Mouse (Mus musculus): Measurements from ENCODE around the gene Tfr2. TPM values are rescaled to one million over a fixed set of nuclear protein-coding genes. Genes with fewer than 3 reads are reported as not detected.

Tfr2 gene
- polyA plus RNA-seq, 1 experiment = 9.2 TPM

DNA sequence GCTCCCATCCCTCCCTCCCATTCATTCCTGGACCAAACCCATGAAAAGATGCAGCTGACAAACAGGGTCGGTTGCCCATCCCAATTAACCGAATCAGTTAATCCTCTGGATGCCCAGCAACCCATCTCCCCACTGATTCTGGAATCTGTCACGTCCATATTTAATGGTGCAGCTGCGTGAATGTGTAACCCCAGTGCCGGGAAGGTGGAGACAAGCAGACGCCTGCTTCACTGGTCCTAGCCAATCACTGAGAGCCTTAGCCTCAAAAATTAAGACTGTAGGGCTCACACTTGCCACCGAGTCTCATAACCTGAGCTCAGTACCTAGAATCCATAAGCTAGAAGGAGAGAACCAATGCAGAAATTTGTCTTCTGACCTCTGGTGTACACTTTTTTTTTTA is 26.3 kb downstream of the Tfr2 start:
- Histone ChIP-seq H3K4me3 (replicated peaks) (no peak overlapping the region), H3K4me1 (ENCODE audit: control insufficient read depth) (peaks cover 44% of the 10 kb centered on the region), H3K9me3 (ENCODE audit: control insufficient read depth, low read length) (peaks cover 3% of the 10 kb centered on the region; the same call in 1 of the 2 replicates), H3K36me3 (ENCODE audit: control insufficient read depth) (peaks cover 24% of the 10 kb centered on the region), H3K27me3 (ENCODE audit: control insufficient read depth) (no peaks in the 10 kb centered on the region)
- TF ChIP-seq GATA1 (IDR thresholded peaks at IDR 0.05; ENCODE audit: low read length) (no peak), TAL1 (IDR thresholded peaks at IDR 0.05; ENCODE audit: low read length) (no peak)

GRCm38 (mm10) chr5:137596601-137597261 is 27.1 kb downstream of the Tfr2 start:
- Histone ChIP-seq H3K4me1 (ENCODE audit: control insufficient read depth) (peaks cover 47% of the 10 kb centered on the region), H3K9me3 (ENCODE audit: control insufficient read depth, low read length) (peaks cover 3% of the 10 kb centered on the region; the same call in 1 of the 2 replicates), H3K4me3 (replicated peaks) (peak overlapping the region; percentile 19), H3K36me3 (ENCODE audit: control insufficient read depth) (peaks cover 24% of the 10 kb centered on the region), H3K27me3 (ENCODE audit: control insufficient read depth) (no peaks in the 10 kb centered on the region)
- TF ChIP-seq GATA1 (IDR thresholded peaks at IDR 0.05; ENCODE audit: low read length) (no peak), TAL1 (IDR thresholded peaks at IDR 0.05; ENCODE audit: low read length) (no peak)

DNA sequence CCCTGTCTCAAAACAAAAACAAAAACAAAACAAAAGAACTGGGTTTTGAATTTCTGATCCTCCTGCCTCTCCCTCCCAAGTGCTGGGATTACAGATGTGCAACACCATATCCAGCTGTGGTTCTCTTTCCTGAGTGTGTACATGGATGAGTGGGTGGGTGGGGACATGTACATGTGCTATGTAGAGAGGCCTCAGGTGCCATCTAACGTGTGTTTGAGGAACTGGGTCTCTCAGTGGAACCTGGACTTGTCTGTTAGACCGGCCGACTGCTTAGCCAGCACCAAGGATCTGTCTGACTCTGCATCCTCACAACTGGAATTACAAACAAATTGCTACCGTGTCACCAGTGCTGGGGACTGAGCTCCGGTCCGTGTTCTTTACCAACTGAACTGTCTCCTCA is 28.0 kb downstream of the Tfr2 start:
- H3K27me3 ChIP-seq (ENCODE audit: control insufficient read depth) = no peaks in the 10 kb centered on the region
- H3K36me3 ChIP-seq (ENCODE audit: control insufficient read depth) = peaks cover 24% of the 10 kb centered on the region
- TF ChIP-seq GATA1 (IDR thresholded peaks at IDR 0.05; ENCODE audit: low read length) (no peak), TAL1 (IDR thresholded peaks at IDR 0.05; ENCODE audit: low read length) (no peak)
- H3K4me1 ChIP-seq (ENCODE audit: control insufficient read depth) = peaks cover 54% of the 10 kb centered on the region
- H3K9me3 ChIP-seq (ENCODE audit: control insufficient read depth, low read length) = peaks cover 3% of the 10 kb centered on the region; the same call in 1 of the 2 replicates
- no peak overlapping the region for H3K4me3 ChIP-seq (replicated peaks)

- Histone ChIP-seq H3K4me3 (replicated peaks) (no peak overlapping the region), H3K4me1 (ENCODE audit: control insufficient read depth) (peaks cover 57% of the 10 kb centered on the region), H3K36me3 (ENCODE audit: control insufficient read depth) (peaks cover 24% of the 10 kb centered on the region), H3K27me3 (ENCODE audit: control insufficient read depth) (no peaks in the 10 kb centered on the region), H3K9me3 (ENCODE audit: control insufficient read depth, low read length) (peaks cover 3% of the 10 kb centered on the region; the same call in 1 of the 2 replicates)
- TF ChIP-seq TAL1 (IDR thresholded peaks at IDR 0.05; ENCODE audit: low read length) = no peak
- TF ChIP-seq GATA1 (IDR thresholded peaks at IDR 0.05; ENCODE audit: low read length) = no peak
Measured at GRCm38 (mm10) chr5:137598100-137598826, 28.6 kb downstream of the Tfr2 start.

- Histone ChIP-seq H3K4me3 (replicated peaks) (peak overlapping the region; percentile 69), H3K36me3 (ENCODE audit: control insufficient read depth) (peaks cover 24% of the 10 kb centered on the region), H3K4me1 (ENCODE audit: control insufficient read depth) (peaks cover 68% of the 10 kb centered on the region), H3K9me3 (ENCODE audit: control insufficient read depth, low read length) (peaks cover 3% of the 10 kb centered on the region; the same call in 1 of the 2 replicates), H3K27me3 (ENCODE audit: control insufficient read depth) (no peaks in the 10 kb centered on the region)
- no peak for TF ChIP-seq TAL1 (IDR thresholded peaks at IDR 0.05; ENCODE audit: low read length)
- no peak for TF ChIP-seq GATA1 (IDR thresholded peaks at IDR 0.05; ENCODE audit: low read length)
Measured at GRCm38 (mm10) chr5:137599600-137599999, 30.0 kb downstream of the Tfr2 start.

GRCm38 (mm10) chr5:137600281-137600618 is 30.6 kb downstream of the Tfr2 start:
- Histone ChIP-seq H3K9me3 (ENCODE audit: control insufficient read depth, low read length) (peaks cover 3% of the 10 kb centered on the region; the same call in 1 of the 2 replicates), H3K4me3 (replicated peaks) (peak overlapping the region; percentile 69), H3K36me3 (ENCODE audit: control insufficient read depth) (peaks cover 27% of the 10 kb centered on the region), H3K4me1 (ENCODE audit: control insufficient read depth) (peaks cover 74% of the 10 kb centered on the region), H3K27me3 (ENCODE audit: control insufficient read depth) (no peaks in the 10 kb centered on the region)
- no peak for TF ChIP-seq TAL1 (IDR thresholded peaks at IDR 0.05; ENCODE audit: low read length)
- no peak for TF ChIP-seq GATA1 (IDR thresholded peaks at IDR 0.05; ENCODE audit: low read length)

GRCm38 (mm10) chr5:137600619-137601364 is 31.2 kb downstream of the Tfr2 start, which contains the start of gene Mospd3:
Mospd3 (minus strand) TSS chr5:137601058.
- Histone ChIP-seq H3K4me1 (ENCODE audit: control insufficient read depth) (peaks cover 77% of the 10 kb centered on the region), H3K36me3 (ENCODE audit: control insufficient read depth) (peaks cover 28% of the 10 kb centered on the region), H3K9me3 (ENCODE audit: control insufficient read depth, low read length) (peaks cover 3% of the 10 kb centered on the region; the same call in 1 of the 2 replicates), H3K27me3 (ENCODE audit: control insufficient read depth) (no peaks in the 10 kb centered on the region), H3K4me3 (replicated peaks) (peak within 1 kb of the TSS; percentile 69)
- TF ChIP-seq GATA1 (IDR thresholded peaks at IDR 0.05; ENCODE audit: low read length) = no peak
- no peak for TF ChIP-seq TAL1 (IDR thresholded peaks at IDR 0.05; ENCODE audit: low read length)

DNA sequence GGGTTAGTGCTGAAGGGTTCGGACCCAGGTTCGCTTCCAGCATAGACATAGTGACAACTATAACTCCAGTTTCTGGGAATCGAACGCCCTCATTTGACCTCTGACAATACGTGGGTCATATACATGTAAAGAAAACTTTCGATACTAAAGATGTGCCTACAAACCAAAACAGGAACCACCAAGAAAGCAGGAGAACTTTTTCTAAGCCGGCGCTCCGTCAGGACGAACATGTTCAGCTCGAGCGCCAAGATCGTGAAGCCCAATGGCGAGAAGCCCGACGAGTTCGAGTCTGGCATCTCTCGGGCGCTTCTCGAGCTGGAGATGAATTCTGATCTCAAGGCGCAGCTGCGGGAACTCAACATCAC is 31.7 kb downstream of the Tfr2 start:
- Histone ChIP-seq H3K4me3 (replicated peaks) (peak overlapping the region; percentile 69), H3K27me3 (ENCODE audit: control insufficient read depth) (no peaks in the 10 kb centered on the region), H3K4me1 (ENCODE audit: control insufficient read depth) (peaks cover 80% of the 10 kb centered on the region), H3K36me3 (ENCODE audit: control insufficient read depth) (peaks cover 30% of the 10 kb centered on the region), H3K9me3 (ENCODE audit: control insufficient read depth, low read length) (peaks cover 3% of the 10 kb centered on the region; the same call in 1 of the 2 replicates)
- TF ChIP-seq TAL1 (IDR thresholded peaks at IDR 0.05; ENCODE audit: low read length) = no peak
- no peak for TF ChIP-seq GATA1 (IDR thresholded peaks at IDR 0.05; ENCODE audit: low read length)

All from erythroblast, embryonic 14.5 days (primary cell).